Mouse (Mus musculus) CD8-positive naive resting alpha-beta T cell, adult 2 months (primary cell): ENCODE data around the gene Haus4.

Experiments used
- DNase-seq, 2 experiments: peaks; one replicate each; pipeline ENCODE4 v3.0.0; 2022; ENCODE audit warnings: low read depth in 2 of 2, low spot score in 2 of 2

Haus4 gene

GRCm38 (mm10) chr14:54496706-54497105 is 57.7 kb downstream of the Haus4 start:
- no peak for DNase-seq

- peak; percentile 67 to 72 for DNase-seq
These were observed 60.2 kb downstream of the Haus4 start for GRCm38 (mm10) chr14:54494234-54494633.

GRCm38 (mm10) chr14:54493236-54493635 is 61.2 kb downstream of the Haus4 start:
- DNase-seq: no peak

GRCm38 (mm10) chr14:54492345-54493131 is 61.9 kb downstream of the Haus4 start:
- peak in 1 of 2 experiments; percentile 27 for DNase-seq
